Comparison of ENCODE assay signal across 14 mouse cellular contexts in genomic region chr17:34744611-34745010, GRCm38 (mm10). TPM values are rescaled to one million over a fixed set of nuclear protein-coding genes. Genes with fewer than 3 reads are reported as not detected.
DNase-seq lines count a peak whose midpoint lies in the region; ATAC-seq and TF ChIP-seq lines count a peak whose summit lies in the region.
"Not testable (repeated sequence)": the region's sequence is repeated elsewhere in the genome, so short reads cannot be mapped to it uniquely, and the experiment has no call there.
"Had no signal": no experiment of that assay in that cellular context is flagged by ENCODE, and none has a peak within 500 bp of the region (broad histone marks: within the 10 kb centered on the region; RNA-seq: fewer than 3 reads in every experiment).

No protein-coding gene starts in this region.

- not testable (repeated sequence) for H3K9ac ChIP-seq in liver, adult 2 months (ENCODE audit: low read depth, low read length); liver, embryonic 15.5 days; liver, postnatal 0 days (replicated peaks); lung, postnatal 0 days (replicated peaks; ENCODE audit: low read depth)

- H3K4me3 ChIP-seq in heart, embryonic 10.5 days; limb, embryonic 10.5 days; liver, adult 2 months (ENCODE audit: insufficient read depth, low read depth, low read length); liver, embryonic 15.5 days (replicated peaks); liver, postnatal 0 days (ENCODE audit: low read depth, low read length); lung, postnatal 0 days (ENCODE audit: low read depth, low read length): not testable (repeated sequence)

- peaks cover 12% of the 10 kb centered on the region for H3K9me3 ChIP-seq in heart, embryonic 10.5 days
- not testable (repeated sequence) for H3K9me3 ChIP-seq in limb, embryonic 10.5 days (replicated peaks); liver, embryonic 15.5 days (replicated peaks); liver, postnatal 0 days (ENCODE audit: low read length); lung, postnatal 0 days (ENCODE audit: low read length)

- H3K27me3 ChIP-seq in heart, embryonic 10.5 days (ENCODE audit: insufficient read depth, poor library complexity, severe bottlenecking); limb, embryonic 10.5 days (ENCODE audit: low read depth, poor library complexity, severe bottlenecking); liver, adult 2 months (ENCODE audit: control insufficient read depth, insufficient read depth, low read length); liver, embryonic 15.5 days; liver, postnatal 0 days (ENCODE audit: insufficient read depth, low read length); lung, postnatal 0 days (replicated peaks; ENCODE audit: insufficient read depth, low read length): not testable (repeated sequence)

- H3K79me2 ChIP-seq in liver, adult 2 months (ENCODE audit: control insufficient read depth, insufficient read depth, low read length) = not testable (repeated sequence)

- TF ChIP-seq POLR2A in liver, adult 2 months (IDR thresholded peaks at IDR 0.05; ENCODE audit: extremely low read depth, insufficient read depth, low read length) = not testable (repeated sequence)

- not testable (repeated sequence) for H3K27ac ChIP-seq in heart, embryonic 10.5 days; limb, embryonic 10.5 days; lung, postnatal 0 days (ENCODE audit: low read length)
- peak overlapping the region; percentile 64 for H3K27ac ChIP-seq in liver, adult 2 months (replicated peaks; ENCODE audit: insufficient read depth, low read depth, low read length)
- 0 out of 2 replicates have a peak overlapping the region, but pooled peaks have one; percentile 20 for H3K27ac ChIP-seq in liver, embryonic 15.5 days (replicated peaks)
- H3K27ac ChIP-seq in liver, postnatal 0 days (ENCODE audit: low read depth) = peak overlapping the region; percentile 85

- not testable (repeated sequence) for H3K4me1 ChIP-seq in heart, embryonic 10.5 days; limb, embryonic 10.5 days; liver, embryonic 15.5 days (replicated peaks); lung, postnatal 0 days (ENCODE audit: insufficient read depth, low read depth, low read length)
- peaks cover 18% of the 10 kb centered on the region for H3K4me1 ChIP-seq in liver, adult 2 months (ENCODE audit: control insufficient read depth, insufficient read depth, low read length)
- H3K4me1 ChIP-seq in liver, postnatal 0 days (ENCODE audit: insufficient read depth) = peaks cover 10% of the 10 kb centered on the region

- not testable (repeated sequence) for H3K4me2 ChIP-seq in liver, embryonic 15.5 days; liver, postnatal 0 days (ENCODE audit: low read depth, low read length); lung, postnatal 0 days (replicated peaks; ENCODE audit: low read depth, low read length)

- 80% methylated on average over 6 of the region's 6 CpGs for WGBS in heart, embryonic 10.5 days
- WGBS in limb, embryonic 10.5 days = 95% methylated on average over 6 of the region's 6 CpGs
- WGBS in liver, adult 2 months = 48% methylated on average over 6 of the region's 6 CpGs
- WGBS in liver, embryonic 15.5 days (ENCODE audit: insufficient replicate concordance) = 62% methylated on average over 6 of the region's 6 CpGs
- 87% methylated on average over 6 of the region's 6 CpGs for WGBS in liver, postnatal 0 days (ENCODE audit: insufficient replicate concordance)
- 85% methylated on average over 6 of the region's 6 CpGs for WGBS in lung, postnatal 0 days

- not testable (repeated sequence) for ATAC-seq in liver, embryonic 15.5 days (ENCODE audit: insufficient read depth); liver, postnatal 0 days
- 0 out of 2 replicates have a peak, but pooled peaks have one; percentile 9 for ATAC-seq in lung, postnatal 0 days

- peak; percentile 91 for DNase-seq in heart, adult 11 months
- DNase-seq in heart, embryonic 10.5 days (ENCODE audit: low spot score) = peak; percentile 45
- DNase-seq in limb, embryonic 10.5 days (ENCODE audit: low spot score) = peak; percentile 6
- not testable (repeated sequence) for DNase-seq in liver, adult 2 months (ENCODE audit: extremely low read depth, low read depth, low spot score); liver, postnatal 0 days; lung, postnatal 0 days (ENCODE audit: low spot score)

- not testable (repeated sequence) for TF ChIP-seq CTCF in liver, adult 2 months (IDR thresholded peaks at IDR 0.05; ENCODE audit: low read depth, low read length); liver, postnatal 0 days (IDR thresholded peaks at IDR 0.05; ENCODE audit: low read depth); lung, postnatal 0 days (IDR thresholded peaks at IDR 0.05)

- TF ChIP-seq EP300 in liver, postnatal 0 days (IDR thresholded peaks at IDR 0.05; ENCODE audit: low read depth); lung, postnatal 0 days (IDR thresholded peaks at IDR 0.05): not testable (repeated sequence)

- H3K36me3 ChIP-seq in heart, embryonic 10.5 days; limb, embryonic 10.5 days; liver, adult 2 months (ENCODE audit: control insufficient read depth, insufficient read depth, low read length); liver, embryonic 15.5 days (replicated peaks); liver, postnatal 0 days (replicated peaks; ENCODE audit: insufficient read depth, low read length); lung, postnatal 0 days (ENCODE audit: insufficient read depth, low read length): not testable (repeated sequence)

RNA-seq across cellular contexts. Expression of gene C4b, which starts 0.9 kb away (rescaled TPM):
- not detected in 2 replicates for polyA plus RNA-seq in heart, embryonic 10.5 days (2016; fragmentation: Nextera tagmentation; extraction: Ambion mirVana)
- polyA plus RNA-seq in limb, embryonic 10.5 days (2016; fragmentation: Nextera tagmentation; extraction: Ambion mirVana) = not detected in 2 replicates
- total RNA-seq in liver, adult 2 months (2014; rRNA removed) = 421 and 487 TPM in 2 replicates
- polyA plus RNA-seq in liver, adult 2 months (2012; rRNA removed) = 561 and 742 TPM in 2 replicates
- polyA plus RNA-seq in liver, embryonic 15.5 days (2015; fragmentation: Nextera tagmentation; extraction: Ambion mirVana) = 9.8 and 17.1 TPM in 2 replicates
- 151 and 198 TPM in 2 replicates for polyA plus RNA-seq in liver, postnatal 0 days (2015; fragmentation: Nextera tagmentation; extraction: Ambion mirVana)
- polyA plus RNA-seq in lung, postnatal 0 days (2015; fragmentation: Nextera tagmentation; extraction: Ambion mirVana) = 5.1 and 6.5 TPM in 2 replicates
- total RNA-seq: CH12.LX had no signal
- polyA plus RNA-seq: activated CD4-positive, CD25-positive, alpha-beta regulatory T cell, adult 4 months; C2C12; CD4-positive, CD25-positive, alpha-beta regulatory T cell, adult 4 months; G1E had no signal

RNA-seq across cellular contexts. Expression of gene Cyp21a1, which starts 59.8 kb away (rescaled TPM):
- not detected in 2 replicates for polyA plus RNA-seq in heart, embryonic 10.5 days (2016; fragmentation: Nextera tagmentation; extraction: Ambion mirVana)
- polyA plus RNA-seq in limb, embryonic 10.5 days (2016; fragmentation: Nextera tagmentation; extraction: Ambion mirVana) = not detected in 2 replicates
- 0.18 and 12.8 TPM in 2 replicates for total RNA-seq in liver, adult 2 months (2014; rRNA removed)
- 0.10 TPM in 1 of 2 replicates, not detected in the other for polyA plus RNA-seq in liver, adult 2 months (2012; rRNA removed)
- polyA plus RNA-seq in liver, embryonic 15.5 days (2015; fragmentation: Nextera tagmentation; extraction: Ambion mirVana) = 0.24 and 0.50 TPM in 2 replicates
- polyA plus RNA-seq in liver, postnatal 0 days (2015; fragmentation: Nextera tagmentation; extraction: Ambion mirVana) = not detected in 2 replicates
- polyA plus RNA-seq in lung, postnatal 0 days (2015; fragmentation: Nextera tagmentation; extraction: Ambion mirVana) = not detected in 2 replicates
- total RNA-seq: CH12.LX, G1E, MEL had no signal
- polyA plus RNA-seq: activated CD4-positive, CD25-positive, alpha-beta regulatory T cell, adult 4 months; C2C12; CD4-positive, CD25-positive, alpha-beta regulatory T cell, adult 4 months; G1E; Patski had no signal
